Mouse (Mus musculus) left cerebral cortex, postnatal 4 days (tissue): ENCODE results near the gene Cul9. TPM values are rescaled to one million over a fixed set of nuclear protein-coding genes. Genes with fewer than 3 reads are reported as not detected.

Experiments
- DNase-seq: peaks from one replicate; pipeline ENCODE4 v3.0.0-alpha.2; 2022
- intact Hi-C: fragments of 180-260 bp; cut with DNase I; formaldehyde crosslinking; loops from one replicate; pipeline ENCODE4 v1.15.1; 2025
- microRNA-seq: library from miRNA; unstranded; fragments of <30 nt; microRNA quantifications from one replicate; pipeline ENCODE4 v1.2.0, GENCODE M21; 2022
- total RNA-seq, 2 experiments: library from RNA; stranded (reverse); gene quantifications; 2 replicates each; pipeline ENCODE4 v1.2.3; 2021

Cul9 gene
- total RNA-seq, 2 experiments from 2014 or later = 48.0 to 49.9 TPM

GRCm38 (mm10) chr17:46455110-46455691 lies 91.0 kb downstream of the Cul9 start:
- intact Hi-C loops = no loop called here
- DNase-seq = peak; percentile 47

DNA sequence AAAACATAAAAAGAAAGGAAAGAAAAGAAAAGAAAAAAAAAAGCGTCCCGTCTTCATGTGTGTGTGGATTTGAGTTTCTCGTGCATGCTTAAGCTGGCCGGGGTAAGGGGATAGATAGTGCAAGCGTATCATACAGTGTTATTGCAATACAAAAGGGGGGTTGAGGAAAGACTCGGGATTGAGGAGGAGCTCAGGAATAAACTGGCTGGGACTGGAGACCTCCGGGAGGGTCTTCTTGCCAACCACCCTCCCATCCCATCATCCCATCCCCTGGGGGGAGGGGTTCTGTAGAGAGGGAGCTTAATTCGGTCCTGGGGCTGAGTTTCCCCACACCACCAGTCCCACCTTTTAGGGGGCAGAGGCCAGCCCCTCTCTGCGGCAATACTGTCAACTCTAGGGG lies 91.6 kb downstream of the Cul9 start:
- intact Hi-C loops = no loop called here
- no peak for DNase-seq

DNA sequence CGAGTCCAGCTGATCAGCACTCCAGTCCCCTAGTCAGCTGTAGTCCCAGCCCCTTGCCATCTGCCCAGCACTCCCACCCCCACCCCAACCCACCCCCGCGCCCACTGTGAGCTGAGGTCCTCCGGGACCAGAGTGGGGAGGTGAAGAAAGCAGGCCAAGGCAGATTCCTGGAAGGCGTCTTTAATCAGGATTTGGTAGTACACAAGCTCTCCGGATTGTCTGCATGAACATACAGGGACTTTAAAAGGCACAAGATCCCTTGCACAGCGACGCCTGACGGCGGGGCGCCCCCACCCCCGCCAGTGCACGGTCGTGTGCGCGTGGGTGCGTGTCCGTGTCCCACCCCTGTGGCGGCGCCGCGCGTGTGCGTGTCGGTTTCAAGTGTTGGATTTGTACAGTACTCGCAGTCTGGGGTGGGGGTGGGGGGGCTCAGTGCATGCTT lies 92.2 kb downstream of the Cul9 start:
- no peak for DNase-seq
- intact Hi-C loops = no loop called here

DNA sequence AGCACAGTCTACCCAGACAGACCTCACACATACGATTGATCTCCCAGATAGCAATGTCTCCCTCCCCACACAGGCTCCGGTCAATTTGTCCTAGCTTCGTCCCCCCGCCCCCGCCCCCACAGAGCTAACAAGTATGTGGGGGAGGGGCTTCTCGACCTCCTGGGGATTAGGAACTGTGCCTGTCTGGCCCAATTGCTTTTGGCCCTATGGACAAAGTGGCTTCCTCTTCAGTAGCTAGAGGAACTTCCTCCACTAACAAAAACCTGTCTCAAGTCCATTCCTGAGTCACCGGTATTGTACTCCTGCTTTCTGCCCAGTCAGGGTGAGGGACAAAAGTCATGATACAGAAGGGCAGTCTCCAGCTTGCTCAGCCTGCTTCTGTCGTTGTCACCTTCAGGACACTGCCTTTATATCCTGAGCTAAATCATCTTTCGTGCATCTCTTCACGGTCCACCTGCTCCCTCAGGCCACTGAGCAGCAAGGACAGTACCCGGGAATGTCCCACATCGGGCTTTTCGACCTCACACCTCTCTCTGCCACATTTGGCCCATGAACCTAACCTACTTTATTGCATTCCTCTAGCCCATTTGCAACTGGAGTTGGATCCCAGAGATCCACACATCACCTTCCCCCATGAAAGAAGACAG lies 92.8 kb downstream of the Cul9 start:
- intact Hi-C loops = no loop called here

GRCm38 (mm10) chr17:46452683-46453082 lies 93.5 kb downstream of the Cul9 start:
- intact Hi-C loops = no loop called here
- no peak for DNase-seq

More for the DNA sequence above, 92.8 kb downstream of the Cul9 start:
- DNase-seq = no peak

Small RNAs within 50 kb of the gene (microRNA-seq; reads per million reads assigned to microRNA genes)
- gene Mir6976 = 1.8 reads per million

Other genes starting within 250 kb of the Cul9 start
- gene Dlk2, start 249.0 kb downstream of the Cul9 start, total RNA-seq = 10 to 100 TPM; 54.6 to 63.8 TPM
- gene Abcc10, start 218.0 kb downstream of the Cul9 start, total RNA-seq = 1 to 10 TPM; 9.7 to 9.9 TPM
- 10 to 100 TPM; 93.1 to 96.1 TPM for gene Zfp318, start 162.7 kb downstream of the Cul9 start, total RNA-seq
- 1 to 10 TPM; 2.6 to 4.7 TPM for gene Crip3, start 117.5 kb downstream of the Cul9 start, total RNA-seq
- gene Slc22a7, start 107.9 kb downstream of the Cul9 start, total RNA-seq = under 1 TPM; 0.28 to 0.62 TPM
- 10 to 100 TPM; 86.7 to 88.6 TPM for gene Ttbk1, start 58.7 kb downstream of the Cul9 start, total RNA-seq
- gene Dnph1, start 49.7 kb downstream of the Cul9 start, total RNA-seq = 1 to 10 TPM; 6.0 to 7.1 TPM
- gene Srf, start 9.8 kb upstream of the Cul9 start, total RNA-seq = 10 to 100 TPM; 55.2 to 58.1 TPM
- gene Ptk7, start 83.1 kb upstream of the Cul9 start, total RNA-seq = 10 to 100 TPM; 29.8 to 30.6 TPM
- gene Klc4, start 99.6 kb upstream of the Cul9 start, total RNA-seq = 10 to 100 TPM; 18.9 to 20.4 TPM
- gene Mrpl2, start 99.8 kb upstream of the Cul9 start, total RNA-seq = 10 to 100 TPM; 34.3 to 43.6 TPM
- gene Cul7, start 103.9 kb upstream of the Cul9 start, total RNA-seq = 10 to 100 TPM; 64.7 to 71.0 TPM
- gene Rrp36, start 128.0 kb upstream of the Cul9 start, total RNA-seq = 10 to 100 TPM; 19.0 to 22.7 TPM
- 100 to 1,000 TPM; 135 to 147 TPM for gene Mea1, start 132.4 kb upstream of the Cul9 start, total RNA-seq
- 100 to 1,000 TPM; 151 to 155 TPM for gene Klhdc3, start 134.5 kb upstream of the Cul9 start, total RNA-seq
- 100 to 1,000 TPM in 1 of 2 experiments, 10 to 100 TPM in 1; 99.6 to 100 TPM for gene Ppp2r5d, start 158.7 kb upstream of the Cul9 start, total RNA-seq
- gene Pex6, start 165.1 kb upstream of the Cul9 start, total RNA-seq = 10 to 100 TPM; 30.9 to 32.0 TPM
- under 1 TPM; 0.88 to 0.89 TPM for gene Gnmt, start 182.8 kb upstream of the Cul9 start, total RNA-seq
- 10 to 100 TPM; 50.8 to 53.2 TPM for gene Cnpy3, start 205.8 kb upstream of the Cul9 start, total RNA-seq
- not detected for gene Ptcra, start 217.3 kb upstream of the Cul9 start, total RNA-seq
- 10 to 100 TPM; 18.7 to 21.1 TPM for gene 2310039H08Rik, start 226.2 kb upstream of the Cul9 start, total RNA-seq
- 10 to 100 TPM; 47.3 to 58.3 TPM for gene Rpl7l1, start 236.3 kb upstream of the Cul9 start, total RNA-seq